Mouse (Mus musculus) megakaryocyte, embryonic 14.5 days (primary cell): Measurements from ENCODE around the gene Dlst. TPM values are rescaled to one million over a fixed set of nuclear protein-coding genes. Genes with fewer than 3 reads are reported as not detected.

Experiments
- H3K27me3 ChIP-seq: replicated peaks from 2 replicates; pipeline ENCODE3; 2012; ENCODE audit warnings: inconsistent platforms
- H3K36me3 ChIP-seq: replicated peaks from 2 replicates; pipeline ENCODE3; 2012; ENCODE audit warnings: low read length, inconsistent platforms, mixed read lengths
- H3K4me1 ChIP-seq: 2 replicates; pipeline ENCODE4 v1.6.1; 2012; ENCODE audit warnings: inconsistent platforms
- H3K4me3 ChIP-seq: replicated peaks from 2 replicates; pipeline ENCODE3; 2012; ENCODE audit warnings: moderate library complexity, mild to moderate bottlenecking, inconsistent platforms
- H3K9me3 ChIP-seq: 2 replicates; pipeline ENCODE4 v1.6.1; 2012; ENCODE audit warnings: inconsistent platforms
- FLI1 ChIP-seq: IDR thresholded peaks from 2 replicates; pipeline ENCODE4 v1.6.1; 2012; ENCODE audit warnings: low read length, inconsistent platforms, mixed read lengths
- GATA1 ChIP-seq: IDR thresholded peaks from 3 replicates; pipeline ENCODE4 v1.6.1; 2012; ENCODE audit warnings: mixed read lengths, low read length, inconsistent platforms, borderline replicate concordance
- polyA plus RNA-seq: library from polyadenylated mRNA; stranded (reverse); fragments of >175 nt; gene quantifications from 2 replicates; pipeline ENCODE4 v1.2.3, GENCODE M21; 2012; ENCODE audit warnings: low replicate concordance; ENCODE audit not compliant: insufficient read depth

The Dlst gene
- polyA plus RNA-seq, 1 experiment = 187 TPM

DNA sequence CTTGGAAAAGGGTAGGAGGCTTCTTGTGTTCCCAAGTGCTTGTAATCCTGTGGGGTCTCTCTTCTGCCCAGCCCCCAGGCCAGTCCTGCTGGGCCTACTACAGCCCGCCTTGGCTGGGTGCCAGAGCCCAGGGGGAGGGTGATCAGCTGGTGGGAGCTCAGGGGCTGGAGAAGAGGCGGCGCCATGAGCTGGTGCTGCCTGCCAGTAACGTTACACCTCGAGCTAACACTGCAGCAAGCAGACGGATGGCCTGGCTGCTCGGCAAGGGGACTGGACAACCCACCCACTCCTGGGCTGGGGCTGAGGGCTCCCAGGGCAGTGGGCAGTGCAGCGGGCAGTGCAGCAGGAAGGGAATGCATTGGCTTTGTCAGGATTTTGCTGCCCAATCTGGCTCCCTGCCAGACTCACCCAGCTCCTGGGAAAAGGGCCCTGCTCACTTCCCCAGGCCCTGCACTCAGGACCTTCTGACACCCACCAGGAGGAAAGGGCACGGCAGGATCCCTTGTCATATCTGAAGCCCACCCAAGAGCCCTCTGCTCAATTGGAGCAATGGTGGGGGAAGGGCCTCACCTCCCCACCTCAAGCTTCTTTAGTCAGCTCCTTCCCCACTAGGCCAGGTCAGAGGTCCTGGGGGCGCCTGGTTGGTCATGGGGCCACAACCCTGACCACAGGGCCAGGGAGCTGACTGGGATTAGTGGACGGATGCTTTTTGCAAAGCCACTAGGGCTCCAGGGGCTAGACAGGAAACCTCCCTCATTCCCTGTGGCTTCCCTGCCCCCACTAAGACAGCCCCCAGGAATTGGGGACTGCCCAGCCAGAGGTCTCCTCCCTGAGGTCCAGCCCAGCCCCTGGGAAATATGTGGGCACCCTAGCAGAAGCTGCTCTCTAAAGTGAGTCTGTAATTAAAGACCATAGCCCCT is 65.6 kb downstream of the Dlst start:
- peaks cover 25% of the 10 kb centered on the region for H3K4me1 ChIP-seq
- peaks cover 97% of the 10 kb centered on the region for H3K27me3 ChIP-seq
- H3K4me3 ChIP-seq = no peak overlapping the region
- no peaks in the 10 kb centered on the region for H3K36me3 ChIP-seq
- H3K9me3 ChIP-seq = no peaks in the 10 kb centered on the region
- TF ChIP-seq FLI1 = no peak
- no peak for TF ChIP-seq GATA1

DNA sequence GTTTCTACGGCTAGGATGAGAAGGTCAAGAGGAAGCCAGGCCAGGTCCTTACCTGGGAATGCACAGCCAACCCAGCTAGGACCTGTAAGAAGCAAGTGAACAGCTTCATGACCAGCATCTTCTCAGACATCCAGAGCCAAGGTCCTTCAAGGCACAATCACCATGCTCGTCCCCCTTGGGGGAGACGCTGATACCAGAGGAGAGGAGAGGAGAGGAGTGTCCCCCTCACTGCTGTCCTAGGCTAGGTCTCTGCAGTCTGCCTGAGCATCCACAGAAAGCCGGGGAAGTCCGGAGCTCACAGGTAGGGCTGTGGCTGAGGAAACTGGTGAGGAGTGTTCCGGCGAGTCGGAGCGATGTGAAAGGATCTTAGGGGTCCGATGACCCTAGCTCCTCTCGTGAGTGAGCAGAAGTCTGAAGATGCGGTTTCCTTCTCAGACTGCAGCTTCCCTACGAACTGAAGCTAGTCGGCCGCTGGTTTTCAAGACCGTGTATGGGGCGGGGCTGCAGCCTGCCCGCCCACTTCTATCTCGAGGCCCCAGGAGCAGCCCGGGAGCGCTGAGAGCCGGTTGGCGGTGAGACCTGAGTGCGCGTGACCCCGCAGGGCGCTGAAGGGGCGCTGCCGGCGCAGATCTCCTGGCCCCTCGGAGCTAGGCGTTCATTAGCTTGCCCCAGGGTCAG is 66.4 kb downstream of the Dlst start:
- no peaks in the 10 kb centered on the region for H3K36me3 ChIP-seq
- peaks cover 27% of the 10 kb centered on the region for H3K4me1 ChIP-seq
- TF ChIP-seq GATA1 (no peak), FLI1 (no peak)
- peaks cover 97% of the 10 kb centered on the region for H3K27me3 ChIP-seq
- H3K9me3 ChIP-seq = no peaks in the 10 kb centered on the region
- peak overlapping the region; percentile 89 for H3K4me3 ChIP-seq

DNA sequence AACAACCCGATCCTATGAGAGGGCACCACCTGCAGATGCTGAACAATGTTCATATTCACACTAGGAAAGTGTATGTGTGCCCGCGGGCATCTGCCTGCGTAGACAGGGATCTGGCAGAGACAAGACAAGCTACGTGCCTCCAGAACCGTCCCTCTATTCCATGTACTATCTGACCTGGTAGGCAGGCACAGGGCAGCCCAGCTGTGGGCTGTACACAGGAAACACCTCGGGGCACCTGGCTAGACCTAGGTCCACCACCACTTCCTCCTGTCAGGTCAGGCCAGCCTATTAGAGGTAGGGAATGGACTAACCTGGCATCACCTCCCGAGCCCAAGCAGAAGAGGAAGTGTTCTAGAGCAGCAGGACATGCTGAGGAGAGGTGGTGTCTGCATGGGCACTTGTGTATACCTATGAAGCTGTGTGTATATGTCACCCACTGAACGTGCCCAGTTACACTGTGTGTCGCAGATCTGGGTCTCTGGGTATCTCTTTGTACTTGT is 67.2 kb downstream of the Dlst start, which contains the start of gene Pgf:
Gene Pgf (minus strand): TSS at position 51 of the 500 bp plus-strand sequence.
- peaks cover 96% of the 10 kb centered on the region for H3K27me3 ChIP-seq

DNA sequence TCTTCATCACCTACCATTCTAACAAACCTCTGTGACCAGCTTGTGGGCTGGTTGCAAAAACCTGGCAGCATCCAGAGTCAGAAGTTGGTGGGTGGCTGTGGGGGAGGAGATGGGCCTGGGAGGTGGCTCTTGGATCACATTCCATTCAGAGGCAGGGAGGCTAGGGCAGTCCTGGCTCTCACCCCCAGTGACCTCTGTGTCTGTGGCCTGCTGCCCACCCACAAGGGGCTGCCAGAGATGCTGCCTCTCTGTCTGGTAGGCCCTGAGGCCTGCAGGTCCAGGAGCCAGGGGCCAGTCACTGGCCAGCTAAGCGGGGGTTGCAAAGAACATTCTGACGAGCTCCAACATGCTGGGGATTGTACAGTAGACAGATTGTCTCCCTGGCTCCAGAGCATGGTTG is 67.7 kb downstream of the Dlst start:
- Histone ChIP-seq H3K27me3 (peaks cover 95% of the 10 kb centered on the region), H3K4me1 (peaks cover 35% of the 10 kb centered on the region), H3K36me3 (no peaks in the 10 kb centered on the region), H3K4me3 (peak overlapping the region; percentile 62), H3K9me3 (no peaks in the 10 kb centered on the region)
- TF ChIP-seq FLI1 (no peak), GATA1 (no peak)

More for the DNA sequence above, 67.2 kb downstream of the Dlst start, which contains the start of gene Pgf:
- peak within 1 kb of the TSS; percentile 89 for H3K4me3 ChIP-seq
- H3K36me3 ChIP-seq = no peaks in the 10 kb centered on the region
- H3K9me3 ChIP-seq = no peaks in the 10 kb centered on the region
- TF ChIP-seq GATA1 (no peak), FLI1 (no peak)
- H3K4me1 ChIP-seq = peaks cover 32% of the 10 kb centered on the region

DNA sequence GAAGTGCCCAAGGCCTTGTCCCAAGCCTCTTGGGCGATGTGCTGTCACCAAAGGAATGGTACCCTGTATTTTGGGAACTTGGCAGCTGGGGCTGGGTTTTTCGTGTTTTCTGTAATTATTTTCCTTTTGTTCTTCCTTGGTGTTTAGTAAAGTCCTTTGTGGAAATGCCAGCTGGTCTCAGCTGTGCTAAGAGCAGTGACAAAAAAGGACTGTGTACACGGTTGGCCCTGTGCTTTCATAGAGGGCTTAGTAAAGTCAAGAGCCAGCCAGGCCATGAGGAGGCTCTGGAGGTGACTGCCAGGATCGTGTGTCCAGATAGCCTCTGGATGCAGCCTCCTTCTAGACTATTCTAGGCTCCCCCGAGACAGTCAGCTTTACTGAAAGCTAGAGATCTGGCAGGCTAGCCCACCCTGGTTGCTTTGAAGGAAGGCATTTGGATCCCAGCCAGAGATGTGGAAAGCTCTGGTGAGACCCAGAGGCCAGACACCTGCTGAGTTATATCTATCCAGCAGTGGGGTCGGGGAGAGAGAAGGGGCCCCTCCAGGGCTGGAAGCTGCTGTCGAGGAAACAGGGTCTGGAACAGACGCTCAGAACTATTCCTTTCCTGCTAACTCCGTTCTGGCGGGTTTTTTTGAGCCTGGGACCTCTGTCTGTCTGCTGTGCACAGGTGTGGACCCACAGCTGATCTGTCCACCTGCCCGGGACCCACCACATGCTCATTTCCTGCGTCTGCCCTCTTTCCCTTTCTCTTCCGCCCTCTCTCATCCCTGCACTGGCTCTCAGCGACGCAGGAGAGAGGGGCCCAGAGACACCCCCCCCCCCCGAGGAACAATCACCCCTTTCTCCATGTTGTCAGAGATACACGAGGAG is 71.1 kb downstream of the Dlst start:
- TF ChIP-seq FLI1 (no peak), GATA1 (no peak)
- Histone ChIP-seq H3K4me3 (no peak overlapping the region), H3K4me1 (peaks cover 36% of the 10 kb centered on the region), H3K36me3 (no peaks in the 10 kb centered on the region), H3K27me3 (peaks cover 84% of the 10 kb centered on the region), H3K9me3 (no peaks in the 10 kb centered on the region)

DNA sequence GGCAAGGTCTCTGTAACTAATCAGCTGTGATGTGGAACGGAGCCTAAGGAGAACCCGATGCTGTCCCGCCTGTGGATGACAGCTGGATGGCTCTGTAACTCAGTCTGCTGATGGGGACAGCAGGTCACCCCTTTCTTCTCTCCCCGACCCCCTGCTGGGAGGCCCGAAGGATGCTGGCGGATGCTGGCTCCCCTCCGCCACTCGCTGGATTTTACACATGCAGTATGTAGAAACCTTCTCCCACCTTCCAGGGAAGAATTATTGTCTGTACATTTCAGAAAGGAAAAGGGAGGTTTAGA is 71.7 kb downstream of the Dlst start:
- Histone ChIP-seq H3K9me3 (no peaks in the 10 kb centered on the region), H3K36me3 (no peaks in the 10 kb centered on the region), H3K4me1 (peaks cover 31% of the 10 kb centered on the region), H3K4me3 (no peak overlapping the region), H3K27me3 (peaks cover 78% of the 10 kb centered on the region)
- TF ChIP-seq GATA1 (no peak), FLI1 (no peak)

DNA sequence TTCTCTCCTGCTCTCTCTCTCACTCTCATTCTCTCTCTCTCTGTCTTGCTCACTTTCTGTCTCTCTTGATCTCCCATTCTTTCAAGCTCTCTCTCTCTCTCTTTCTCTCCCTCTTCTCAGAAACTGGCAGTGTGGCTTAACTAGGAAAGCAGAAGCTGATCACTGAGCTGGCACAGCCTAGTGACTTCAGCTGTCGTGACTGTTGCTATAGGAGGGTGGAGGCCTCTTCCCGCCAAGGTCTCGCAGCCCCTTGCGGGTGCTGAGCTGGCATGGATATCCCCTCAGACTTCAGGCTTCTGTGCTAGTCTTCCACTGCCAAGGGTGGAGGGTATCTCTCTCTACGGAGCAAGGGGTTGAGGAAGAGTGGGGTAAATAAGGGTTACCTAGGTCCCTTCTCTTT is 72.3 kb downstream of the Dlst start:
- Histone ChIP-seq H3K4me1 (peaks cover 25% of the 10 kb centered on the region), H3K4me3 (no peak overlapping the region), H3K27me3 (peaks cover 72% of the 10 kb centered on the region), H3K36me3 (no peaks in the 10 kb centered on the region), H3K9me3 (no peaks in the 10 kb centered on the region)
- no peak for TF ChIP-seq GATA1

DNA sequence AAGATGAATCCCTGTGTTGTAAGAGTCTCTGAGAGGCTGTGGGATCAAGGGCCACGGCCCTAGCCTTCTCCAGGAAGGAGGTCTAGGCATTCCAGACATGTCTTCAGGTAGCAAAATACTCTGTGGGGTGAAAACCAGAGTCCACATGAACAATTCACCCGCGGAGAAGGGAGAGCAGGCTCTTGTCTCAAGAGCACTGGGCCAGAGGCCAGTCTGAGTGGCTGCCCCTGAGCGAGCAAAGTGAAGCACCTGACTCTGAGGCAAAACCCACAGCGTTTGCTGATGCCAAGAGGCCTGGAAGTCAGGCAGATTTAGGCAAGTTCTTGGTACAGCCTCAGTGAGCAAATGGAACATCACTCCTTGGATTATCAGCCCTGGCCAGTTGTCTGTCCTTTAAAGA is 73.5 kb downstream of the Dlst start:
- TF ChIP-seq GATA1 = no peak
- Histone ChIP-seq H3K27me3 (peaks cover 60% of the 10 kb centered on the region), H3K4me1 (peaks cover 20% of the 10 kb centered on the region), H3K4me3 (no peak overlapping the region), H3K9me3 (no peaks in the 10 kb centered on the region), H3K36me3 (no peaks in the 10 kb centered on the region)

Other genes with a start within 250 kb of the Dlst start
- gene Ltbp2, start 234.3 kb upstream of the Dlst start, polyA plus RNA-seq = 1.8 and 16.4 TPM in 2 replicates
- gene Fcf1, start 139.9 kb upstream of the Dlst start, polyA plus RNA-seq = 24.7 TPM in 1 of 2 replicates, not detected in the other
- gene Arel1, start 139.9 kb upstream of the Dlst start, polyA plus RNA-seq = 0.71 and 1.1 TPM in 2 replicates
- 6.7 and 8.8 TPM in 2 replicates for gene Ylpm1, start 114.5 kb upstream of the Dlst start, polyA plus RNA-seq
- 2.2 TPM in 2 replicates for gene Prox2, start 74 bp upstream of the Dlst start, polyA plus RNA-seq
- 0.68 TPM in 1 of 2 replicates, not detected in the other for gene Rps6kl1, start 40.4 kb downstream of the Dlst start, polyA plus RNA-seq
- gene Pgf, start 67.0 kb downstream of the Dlst start, polyA plus RNA-seq = 0.10 TPM in 1 of 2 replicates, not detected in the other
- gene Eif2b2, start 108.6 kb downstream of the Dlst start, polyA plus RNA-seq = 17.9 and 151 TPM in 2 replicates
- 0.96 TPM in 1 of 2 replicates, not detected in the other for gene Mlh3, start 159.8 kb downstream of the Dlst start, polyA plus RNA-seq
- 29.0 TPM in 1 of 2 replicates, not detected in the other for gene Acyp1, start 177.6 kb downstream of the Dlst start, polyA plus RNA-seq
- gene Zc2hc1c, start 177.8 kb downstream of the Dlst start, polyA plus RNA-seq = not detected in 2 replicates
- 2.0 and 2.6 TPM in 2 replicates for gene Nek9, start 228.5 kb downstream of the Dlst start, polyA plus RNA-seq